Mouse (Mus musculus) forebrain, embryonic 10.5 days (tissue): ENCODE measurements around the gene Sh3kbp1. TPM values are rescaled to one million over a fixed set of nuclear protein-coding genes. Genes with fewer than 3 reads are reported as not detected.

Experiments
- DNase-seq: peaks from one replicate; pipeline ENCODE4 v3.0.0-alpha.2; 2017; ENCODE audit warnings: low spot score; ENCODE audit errors: extremely low spot score
- H3K27ac ChIP-seq: fragments of 300-500 bp; sonication (generic); 2 replicates; pipeline ENCODE4 v1.5.1; 2016; ENCODE audit warnings: mild to moderate bottlenecking
- H3K27me3 ChIP-seq: fragments of 300-500 bp; sonication (generic); 2 replicates; pipeline ENCODE4 v1.6.1; 2016; ENCODE audit warnings: mild to moderate bottlenecking; ENCODE audit not compliant: poor library complexity, severe bottlenecking
- H3K36me3 ChIP-seq: fragments of 300-500 bp; sonication (generic); replicated peaks from 2 replicates; pipeline ENCODE4 v1.6.1; 2016; ENCODE audit warnings: mild to moderate bottlenecking, moderate library complexity
- H3K4me1 ChIP-seq: fragments of 300-500 bp; sonication (generic); 2 replicates; pipeline ENCODE4 v1.6.1; 2016
- H3K4me3 ChIP-seq: fragments of 300-500 bp; sonication (generic); 2 replicates; pipeline ENCODE4 v1.5.1; 2016; ENCODE audit warnings: mild to moderate bottlenecking, moderate library complexity
- H3K9me3 ChIP-seq: fragments of 300-500 bp; sonication (generic); 2 replicates; pipeline ENCODE4 v1.6.1; 2016; ENCODE audit warnings: mild to moderate bottlenecking, moderate library complexity
- WGBS: fragments of 180-500 bp; shearing (Covaris S2); methylation state at CpG from one replicate; pipeline ENCODE4 v1.1.7; 2016; 5-methylcytosine and 5-hydroxymethylcytosine counted together
- polyA plus RNA-seq: library from polyadenylated mRNA; unstranded; fragments of >200 nt; fragmentation: Nextera tagmentation; extraction: Ambion mirVana; gene quantifications from 2 replicates; pipeline ENCODE4 v1.2.1, GENCODE M21; 2016

Sh3kbp1 gene
- polyA plus RNA-seq, 1 experiment from 2014 or later, result 16.5 TPM

DNA sequence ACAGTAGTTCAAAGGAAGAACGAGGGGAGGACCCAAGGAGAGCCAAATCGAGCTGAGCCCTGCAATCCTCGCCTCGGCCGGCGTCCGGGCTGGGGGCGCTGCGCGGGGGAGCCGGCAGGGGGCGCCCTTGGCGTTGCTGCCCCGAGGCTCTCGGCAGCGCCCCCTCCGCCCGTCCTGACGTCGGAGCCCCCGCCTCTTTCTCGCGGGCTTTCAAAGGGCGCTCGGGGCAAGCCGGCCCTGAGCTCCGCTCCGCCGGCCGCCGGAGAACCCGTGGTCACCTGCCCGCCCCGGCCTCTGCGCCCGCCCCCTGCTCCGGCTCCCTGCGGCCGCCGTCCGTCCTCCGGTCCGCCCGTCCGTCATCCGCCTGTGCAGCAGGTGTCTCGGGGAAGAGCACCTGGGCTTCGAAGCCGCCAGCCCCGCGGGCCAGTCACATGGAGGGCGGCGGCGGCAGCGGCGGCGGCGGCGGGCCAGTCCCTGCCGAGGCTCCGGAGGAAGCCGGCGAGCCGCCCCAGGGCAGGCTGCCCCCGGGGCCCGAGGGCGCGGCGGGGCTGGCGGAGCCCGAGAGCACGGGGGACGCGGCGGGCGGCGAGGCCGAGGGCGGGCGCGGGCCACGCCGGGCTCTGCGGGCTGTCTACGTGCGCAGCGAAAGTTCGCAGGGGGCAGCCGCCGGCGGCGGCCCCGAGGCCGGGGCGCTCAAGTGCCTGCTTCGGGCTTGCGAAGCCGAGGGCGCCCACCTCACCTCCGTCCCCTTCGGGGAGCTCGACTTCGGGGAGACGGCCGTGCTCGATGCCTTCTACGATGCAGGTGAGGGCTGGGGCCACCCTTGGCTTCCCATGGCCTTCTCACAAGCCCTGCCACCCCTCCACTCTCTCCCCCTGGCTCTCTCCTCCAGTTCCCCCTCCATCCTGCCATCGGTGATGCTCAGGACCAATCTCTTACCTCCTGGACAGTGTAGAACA lies 361.2 kb downstream of the Sh3kbp1 start, which contains the start of gene Map3k15:
Gene Map3k15, plus strand, starts transcription at position 432 of the 959 bp plus-strand sequence.
- WGBS, result 43% methylated on average over 103 of the region's 108 CpGs
- DNase-seq, result peak; percentile 39
- Histone ChIP-seq H3K27ac (peak within 1 kb of the TSS; percentile 72), H3K4me1 (no peaks in the 10 kb centered on the region), H3K36me3 (no peaks in the 10 kb centered on the region), H3K27me3 (peaks cover 92% of the 10 kb centered on the region), H3K9me3 (no peaks in the 10 kb centered on the region), H3K4me3 (peak within 1 kb of the TSS; percentile 54)

DNA sequence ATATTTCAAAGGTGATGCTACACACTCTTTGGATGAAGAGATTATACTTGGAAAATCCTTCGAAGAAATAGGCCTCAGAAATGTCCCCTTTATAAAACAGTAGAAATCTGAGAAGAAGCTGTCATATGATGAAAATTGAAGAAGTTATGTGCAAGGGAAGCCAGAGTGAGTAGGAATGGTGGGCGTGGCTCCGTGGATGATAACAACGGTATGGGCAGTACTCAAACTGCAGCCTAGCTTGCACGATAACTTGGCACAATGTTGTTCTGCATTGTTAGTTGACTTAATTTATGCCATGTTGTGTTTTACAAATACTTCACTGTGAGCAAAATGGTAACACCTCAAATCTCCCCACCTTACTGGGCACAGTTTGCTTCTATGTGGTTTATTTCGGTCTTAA lies 368.7 kb downstream of the Sh3kbp1 start:
- H3K27me3 ChIP-seq, result peaks cover 99% of the 10 kb centered on the region
- no peaks in the 10 kb centered on the region for H3K36me3 ChIP-seq
- no peaks in the 10 kb centered on the region for H3K9me3 ChIP-seq
- 94% methylated on average over 6 of the region's 6 CpGs for WGBS
- H3K4me3 ChIP-seq, result no peak overlapping the region
- H3K27ac ChIP-seq, result no peak overlapping the region
- no peak for DNase-seq
- H3K4me1 ChIP-seq, result no peaks in the 10 kb centered on the region

Other genes starting within 250 kb of the Sh3kbp1 start
- gene Map7d2, start 212.7 kb upstream of the Sh3kbp1 start, polyA plus RNA-seq, result 10.4 and 11.6 TPM in 2 replicates
- 23.8 and 25.4 TPM in 2 replicates for gene Bclaf3, start 100.6 kb upstream of the Sh3kbp1 start, polyA plus RNA-seq